Mouse (Mus musculus) liver, embryonic 12.5 days (tissue): Measurements from ENCODE around the gene 9230102O04Rik. TPM values are rescaled to one million over a fixed set of nuclear protein-coding genes. Genes with fewer than 3 reads are reported as not detected.

Experiments used
- ATAC-seq: fragments of 200-750 bp; cut with Nextera tagmentation; 2 replicates; pipeline ENCODE4 v1.8.0; 2017; ENCODE audit warnings: moderate number of reproducible peaks, mild to moderate bottlenecking, moderate library complexity
- H3K27ac ChIP-seq: fragments of 300-500 bp; sonication (generic); 2 replicates; pipeline ENCODE4 v1.5.1; 2016; ENCODE audit warnings: mild to moderate bottlenecking
- H3K27me3 ChIP-seq: fragments of 300-500 bp; sonication (generic); replicated peaks from 2 replicates; pipeline ENCODE4 v1.6.1; 2016; ENCODE audit warnings: mild to moderate bottlenecking, moderate library complexity
- H3K36me3 ChIP-seq: fragments of 300-500 bp; sonication (generic); 2 replicates; pipeline ENCODE4 v1.6.1; 2016; ENCODE audit warnings: mild to moderate bottlenecking, moderate library complexity
- H3K4me1 ChIP-seq: fragments of 300-500 bp; sonication (generic); 2 replicates; pipeline ENCODE4 v1.6.1; 2016
- H3K4me2 ChIP-seq: fragments of 300-500 bp; sonication (generic); 2 replicates; pipeline ENCODE4 v1.6.1; 2016; ENCODE audit warnings: mild to moderate bottlenecking, moderate library complexity
- H3K4me3 ChIP-seq: fragments of 300-500 bp; sonication (generic); 2 replicates; pipeline ENCODE4 v1.5.1; 2016; ENCODE audit warnings: mild to moderate bottlenecking, moderate library complexity
- H3K9ac ChIP-seq: fragments of 300-500 bp; sonication (generic); 2 replicates; pipeline ENCODE4 v1.6.1; 2016; ENCODE audit warnings: mild to moderate bottlenecking, moderate library complexity
- H3K9me3 ChIP-seq: fragments of 300-500 bp; sonication (generic); replicated peaks from 2 replicates; pipeline ENCODE4 v1.6.1; 2016; ENCODE audit warnings: mild to moderate bottlenecking, moderate library complexity
- WGBS: fragments of 180-500 bp; shearing (Covaris S2); methylation state at CpG from one replicate; pipeline ENCODE4 v1.1.7; 2016; ENCODE audit not compliant: insufficient replicate concordance; 5-methylcytosine and 5-hydroxymethylcytosine counted together
- polyA plus RNA-seq: library from polyadenylated mRNA; unstranded; fragments of >200 nt; fragmentation: Nextera tagmentation; extraction: Ambion mirVana; gene quantifications from 2 replicates; pipeline ENCODE4 v1.2.1, GENCODE M21; 2016

9230102O04Rik gene
- polyA plus RNA-seq, 1 experiment from 2014 or later = not detected

DNA sequence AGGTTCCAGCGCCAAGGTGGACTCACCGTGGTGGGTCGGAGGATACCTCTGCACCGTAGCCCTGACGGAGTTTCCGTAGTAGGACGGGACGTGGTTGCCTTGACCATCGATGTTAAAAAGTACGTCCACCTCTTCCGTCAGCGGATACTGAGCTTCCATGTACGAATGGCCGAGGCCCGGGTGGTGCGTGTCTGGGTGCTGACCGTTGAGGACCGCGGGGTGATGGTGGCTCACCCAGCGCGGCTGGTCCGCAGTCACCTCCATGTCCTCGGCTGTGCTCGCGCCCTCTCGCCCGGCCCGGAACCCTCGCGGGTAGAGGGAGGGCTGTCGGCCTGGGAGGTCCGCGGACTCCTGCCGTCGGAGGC is 12.0 kb downstream of the 9230102O04Rik start:
- ATAC-seq = no peak
- H3K27me3 ChIP-seq = peaks cover 100% of the 10 kb centered on the region
- peak overlapping the region; percentile 57 for H3K4me3 ChIP-seq
- no peaks in the 10 kb centered on the region for H3K9me3 ChIP-seq
- H3K36me3 ChIP-seq = no peaks in the 10 kb centered on the region
- peak overlapping the region; percentile 85 for H3K4me2 ChIP-seq
- H3K27ac ChIP-seq = no peak overlapping the region
- WGBS = under 1% methylated on average over 35 of the region's 35 CpGs
- 0 out of 2 replicates have a peak overlapping the region, but pooled peaks have one; percentile 46 for H3K9ac ChIP-seq
- peaks cover 30% of the 10 kb centered on the region; the same call in 1 of the 2 replicates for H3K4me1 ChIP-seq

- peak overlapping the region; percentile 57 for H3K4me3 ChIP-seq
- peaks cover 31% of the 10 kb centered on the region; the same call in 1 of the 2 replicates for H3K4me1 ChIP-seq
- H3K27me3 ChIP-seq = peaks cover 100% of the 10 kb centered on the region
- no peaks in the 10 kb centered on the region for H3K9me3 ChIP-seq
- H3K27ac ChIP-seq = no peak overlapping the region
- peak overlapping the region; percentile 85 for H3K4me2 ChIP-seq
- no peak for ATAC-seq
- H3K36me3 ChIP-seq = no peaks in the 10 kb centered on the region
- H3K9ac ChIP-seq = peak overlapping the region; percentile 46; the same call in 1 of the 2 replicates
- 4% methylated on average over 31 of the region's 31 CpGs for WGBS
Measured at GRCm38 (mm10) chr2:9876621-9877325, 12.6 kb downstream of the 9230102O04Rik start.

DNA sequence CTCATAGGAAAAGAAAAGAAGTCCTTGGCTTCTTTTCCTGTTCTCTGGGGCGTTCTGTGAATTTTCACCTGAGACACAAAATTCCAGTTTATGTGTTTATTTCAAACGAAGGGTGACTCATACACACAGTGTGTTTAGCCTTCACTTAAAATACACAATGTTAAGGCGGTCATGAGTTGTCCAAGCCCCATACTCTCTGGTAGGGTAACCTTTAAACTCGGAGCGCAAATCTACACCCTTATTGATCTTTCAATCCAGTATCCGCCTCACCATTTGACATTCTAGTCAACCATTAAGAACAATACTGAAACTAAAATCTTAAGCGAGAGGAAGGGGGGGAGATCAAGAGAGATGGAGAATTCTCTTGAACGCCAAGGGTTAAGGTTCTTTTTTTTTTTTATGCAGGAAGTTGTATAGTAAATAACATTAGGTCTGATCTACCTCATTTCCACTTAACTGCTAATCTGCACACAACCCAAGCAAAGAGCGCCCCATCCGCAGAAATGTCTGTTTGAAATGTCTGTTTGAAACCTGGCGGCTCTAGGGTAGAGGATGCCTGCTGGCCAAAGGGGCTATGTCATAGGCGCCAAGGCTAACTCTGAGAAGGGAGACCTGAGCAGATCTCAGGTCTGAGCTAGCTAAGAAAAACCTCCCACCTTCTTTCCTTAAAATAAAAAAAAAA is 13.5 kb downstream of the 9230102O04Rik start:
- 40% methylated on average over 12 of the region's 12 CpGs for WGBS
- Histone ChIP-seq H3K27me3 (peaks cover 100% of the 10 kb centered on the region), H3K36me3 (no peaks in the 10 kb centered on the region), H3K9ac (no peak overlapping the region), H3K4me2 (peak overlapping the region; percentile 85), H3K27ac (no peak overlapping the region), H3K4me3 (peak overlapping the region; percentile 11; the same call in 1 of the 2 replicates), H3K9me3 (no peaks in the 10 kb centered on the region), H3K4me1 (peaks cover 31% of the 10 kb centered on the region; the same call in 1 of the 2 replicates)
- no peak for ATAC-seq

DNA sequence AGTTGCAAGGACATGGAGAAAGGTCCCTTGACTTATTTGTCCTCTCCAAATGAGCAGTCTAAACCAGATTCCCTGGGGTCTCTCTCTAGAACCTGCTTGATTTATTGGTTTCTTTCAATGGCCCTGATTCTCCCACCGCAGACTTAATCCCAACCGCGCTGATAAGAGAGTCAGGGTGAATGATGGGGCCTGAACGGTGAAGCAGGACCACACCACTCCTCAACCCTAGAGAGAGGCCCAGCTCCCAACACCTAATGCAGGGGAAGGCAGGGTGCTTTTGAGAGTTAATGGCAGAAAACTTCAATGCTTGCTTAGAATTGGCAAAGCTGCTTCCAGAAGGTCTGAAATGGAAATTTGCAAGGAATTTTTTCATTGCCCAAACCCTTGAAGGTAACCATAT is 14.1 kb downstream of the 9230102O04Rik start:
- no peaks in the 10 kb centered on the region for H3K36me3 ChIP-seq
- 14% methylated on average over 4 of the region's 4 CpGs for WGBS
- ATAC-seq = no peak
- peaks cover 97% of the 10 kb centered on the region for H3K27me3 ChIP-seq
- no peak overlapping the region for H3K27ac ChIP-seq
- H3K9ac ChIP-seq = no peak overlapping the region
- no peaks in the 10 kb centered on the region for H3K9me3 ChIP-seq
- peaks cover 32% of the 10 kb centered on the region; the same call in 1 of the 2 replicates for H3K4me1 ChIP-seq
- H3K4me2 ChIP-seq = peak overlapping the region; percentile 11; the same call in 1 of the 2 replicates
- no peak overlapping the region for H3K4me3 ChIP-seq

DNA sequence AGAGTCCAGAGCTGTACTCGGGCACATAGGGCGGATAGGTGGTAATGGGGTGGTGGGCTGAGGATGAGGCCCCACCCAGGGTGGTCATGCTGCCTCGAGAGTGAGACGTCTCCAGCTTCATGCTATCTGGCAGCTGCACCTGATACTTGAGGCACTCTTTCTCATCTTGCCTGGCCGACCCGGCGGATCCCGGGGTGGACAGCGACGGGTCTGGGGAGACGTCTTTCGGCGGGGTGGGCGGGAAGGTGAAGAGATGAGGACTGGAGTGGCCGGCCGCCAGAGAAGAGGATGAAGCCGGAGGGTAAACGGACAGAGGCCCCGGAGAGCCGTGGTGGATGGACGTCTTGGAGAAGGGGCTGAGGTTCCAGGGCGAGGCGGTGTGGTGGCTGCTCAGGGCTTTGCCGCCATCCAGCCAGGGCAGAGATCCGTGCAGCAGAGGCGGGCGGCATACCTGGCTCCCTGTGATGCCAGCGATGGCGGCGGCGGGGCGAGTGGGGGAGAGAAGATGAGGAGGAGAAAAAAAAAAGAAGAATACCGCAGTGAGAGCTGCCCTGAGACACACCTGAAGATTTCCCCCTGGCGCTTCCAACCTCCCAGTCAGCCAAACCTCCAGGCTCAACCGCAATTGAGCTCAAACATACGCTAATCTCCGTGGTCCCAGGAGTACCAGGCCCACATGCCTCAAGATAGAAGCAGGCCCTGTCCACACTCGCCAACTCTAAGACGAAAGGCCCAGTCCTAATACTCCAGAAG is 14.7 kb downstream of the 9230102O04Rik start:
- Histone ChIP-seq H3K9me3 (no peaks in the 10 kb centered on the region), H3K36me3 (no peaks in the 10 kb centered on the region), H3K27ac (no peak overlapping the region), H3K4me2 (peak overlapping the region; percentile 11), H3K4me3 (no peak overlapping the region), H3K9ac (no peak overlapping the region), H3K4me1 (peaks cover 28% of the 10 kb centered on the region; the same call in 1 of the 2 replicates), H3K27me3 (peaks cover 97% of the 10 kb centered on the region)
- ATAC-seq = no peak
- WGBS = 33% methylated on average over 39 of the region's 39 CpGs

GRCm38 (mm10) chr2:9873757-9874156 is 15.6 kb downstream of the 9230102O04Rik start:
- Histone ChIP-seq H3K27ac (no peak overlapping the region), H3K36me3 (no peaks in the 10 kb centered on the region), H3K4me2 (no peak overlapping the region), H3K9me3 (no peaks in the 10 kb centered on the region), H3K9ac (no peak overlapping the region), H3K27me3 (peaks cover 96% of the 10 kb centered on the region), H3K4me3 (no peak overlapping the region), H3K4me1 (peaks cover 27% of the 10 kb centered on the region; the same call in 1 of the 2 replicates)
- no peak for ATAC-seq
- 30% methylated on average over 2 of the region's 2 CpGs for WGBS

- no peak overlapping the region for H3K4me3 ChIP-seq
- H3K27me3 ChIP-seq = peaks cover 93% of the 10 kb centered on the region
- H3K4me1 ChIP-seq = 0 out of 2 replicates have a peak, but pooled peaks cover 21% of the 10 kb centered on the region
- ATAC-seq = no peak
- H3K36me3 ChIP-seq = no peaks in the 10 kb centered on the region
- H3K27ac ChIP-seq = no peak overlapping the region
- no peak overlapping the region for H3K9ac ChIP-seq
- H3K4me2 ChIP-seq = 0 out of 2 replicates have a peak overlapping the region, but pooled peaks have one; percentile 7
- no peaks in the 10 kb centered on the region for H3K9me3 ChIP-seq
- WGBS = 19% methylated on average over 12 of the region's 12 CpGs
Measured at GRCm38 (mm10) chr2:9872682-9873081, 16.7 kb downstream of the 9230102O04Rik start.

DNA sequence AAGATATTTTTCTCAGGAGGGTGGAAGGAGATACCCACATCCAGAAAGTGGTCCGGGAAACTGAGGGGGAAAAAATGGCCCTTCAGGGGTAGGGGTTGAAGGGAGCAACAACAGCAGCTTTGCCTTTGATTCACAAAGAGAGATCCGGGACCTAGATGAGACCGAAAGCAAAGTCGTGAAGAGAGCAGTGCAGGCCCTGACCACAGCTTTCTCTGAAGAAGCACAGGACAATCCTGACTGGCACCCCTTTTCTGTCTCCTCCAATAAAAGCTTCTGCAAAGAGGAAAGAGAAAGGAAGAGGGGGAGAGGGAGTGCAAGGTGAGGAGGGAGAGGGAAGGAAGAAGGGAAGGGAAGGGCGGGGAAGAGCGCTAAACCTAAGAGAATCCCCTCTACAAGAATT is 17.5 kb downstream of the 9230102O04Rik start:
- 35% methylated on average over 6 of the region's 6 CpGs for WGBS
- no peaks in the 10 kb centered on the region for H3K9me3 ChIP-seq
- H3K4me2 ChIP-seq = no peak overlapping the region
- H3K4me3 ChIP-seq = no peak overlapping the region
- H3K27me3 ChIP-seq = peaks cover 86% of the 10 kb centered on the region
- no peak overlapping the region for H3K9ac ChIP-seq
- H3K36me3 ChIP-seq = no peaks in the 10 kb centered on the region
- 0 out of 2 replicates have a peak, but pooled peaks cover 17% of the 10 kb centered on the region for H3K4me1 ChIP-seq
- no peak overlapping the region for H3K27ac ChIP-seq
- no peak for ATAC-seq

GRCm38 (mm10) chr2:9871141-9871716 is 18.1 kb downstream of the 9230102O04Rik start:
- Histone ChIP-seq H3K36me3 (no peaks in the 10 kb centered on the region), H3K27ac (no peak overlapping the region), H3K9me3 (no peaks in the 10 kb centered on the region), H3K9ac (no peak overlapping the region), H3K27me3 (peaks cover 80% of the 10 kb centered on the region), H3K4me2 (no peak overlapping the region), H3K4me1 (0 out of 2 replicates have a peak, but pooled peaks cover 17% of the 10 kb centered on the region), H3K4me3 (no peak overlapping the region)
- WGBS = 10% methylated on average over 4 of the region's 4 CpGs
- ATAC-seq = peak; percentile 44; the same call in 1 of the 2 replicates

- Histone ChIP-seq H3K4me2 (no peak overlapping the region), H3K27me3 (peaks cover 41% of the 10 kb centered on the region), H3K9me3 (no peaks in the 10 kb centered on the region), H3K4me3 (no peak overlapping the region), H3K9ac (no peak overlapping the region), H3K27ac (no peak overlapping the region), H3K4me1 (0 out of 2 replicates have a peak, but pooled peaks cover 13% of the 10 kb centered on the region), H3K36me3 (no peaks in the 10 kb centered on the region)
- WGBS = 36% methylated on average over 12 of the region's 12 CpGs
- ATAC-seq = no peak
Measured at GRCm38 (mm10) chr2:9867092-9867825, 22.1 kb downstream of the 9230102O04Rik start.

- H3K9me3 ChIP-seq = no peaks in the 10 kb centered on the region
- H3K27ac ChIP-seq = no peak overlapping the region
- H3K4me2 ChIP-seq = no peak overlapping the region
- no peaks in the 10 kb centered on the region for H3K27me3 ChIP-seq
- H3K4me3 ChIP-seq = no peak overlapping the region
- 47% methylated on average over 5 of the region's 5 CpGs for WGBS
- no peaks in the 10 kb centered on the region; the same call in 1 of the 2 replicates for H3K36me3 ChIP-seq
- no peak overlapping the region for H3K9ac ChIP-seq
- no peaks in the 10 kb centered on the region for H3K4me1 ChIP-seq
- ATAC-seq = no peak
Measured at GRCm38 (mm10) chr2:9860698-9861097, 28.6 kb downstream of the 9230102O04Rik start.
